Mouse (Mus musculus) kidney, adult 8-10 months (tissue): Measurements from ENCODE around the gene Brd1.
"Not testable (repeated sequence)": the region's sequence is repeated elsewhere in the genome, so short reads cannot be mapped to it uniquely, and the experiment has no call there.

Experiments used
- DNase-seq, 2 experiments: peaks; one replicate each; pipeline ENCODE4 v3.0.0; 2022

The Brd1 gene

DNA sequence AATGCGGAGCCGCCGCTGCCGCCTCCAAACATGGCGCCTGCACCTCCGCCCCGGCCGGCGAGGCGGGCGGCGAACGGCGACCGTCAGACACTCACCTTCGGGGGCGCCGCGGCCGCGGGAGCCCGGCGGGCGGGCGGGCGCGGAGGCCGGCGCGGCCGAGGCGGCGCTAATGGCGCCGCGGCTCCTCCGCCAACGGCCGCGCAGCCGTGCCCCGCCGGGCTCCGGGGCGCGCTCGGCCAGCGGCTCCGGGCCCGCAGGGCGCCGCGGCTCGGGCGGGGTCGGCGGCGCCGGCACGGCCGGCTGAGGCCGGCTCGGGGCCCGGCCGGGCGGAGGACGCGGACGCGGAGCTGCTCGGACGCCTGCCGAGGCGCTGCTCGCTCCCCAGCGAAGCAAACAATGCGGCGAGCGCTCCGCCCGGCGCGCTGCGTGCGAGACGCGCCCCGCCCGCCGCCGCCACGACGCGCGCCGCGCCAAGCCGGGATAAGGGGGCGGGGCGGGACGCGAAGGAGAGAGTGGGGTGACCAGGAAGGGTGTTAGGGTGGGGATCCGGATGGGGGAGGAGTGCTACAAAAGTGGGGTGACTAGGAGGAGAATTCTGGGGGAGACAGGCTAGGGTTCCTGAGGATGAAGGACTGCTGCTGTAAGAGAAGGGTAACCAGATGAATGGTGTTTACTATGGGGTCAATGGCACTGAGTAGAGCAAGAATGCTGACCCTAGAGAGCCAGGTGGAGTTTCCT lies at the start of gene Brd1:
Gene Brd1 (minus strand): TSS at position 400 of the 738 bp plus-strand sequence.
- DNase-seq, result peak; percentile 72 to 75

DNA sequence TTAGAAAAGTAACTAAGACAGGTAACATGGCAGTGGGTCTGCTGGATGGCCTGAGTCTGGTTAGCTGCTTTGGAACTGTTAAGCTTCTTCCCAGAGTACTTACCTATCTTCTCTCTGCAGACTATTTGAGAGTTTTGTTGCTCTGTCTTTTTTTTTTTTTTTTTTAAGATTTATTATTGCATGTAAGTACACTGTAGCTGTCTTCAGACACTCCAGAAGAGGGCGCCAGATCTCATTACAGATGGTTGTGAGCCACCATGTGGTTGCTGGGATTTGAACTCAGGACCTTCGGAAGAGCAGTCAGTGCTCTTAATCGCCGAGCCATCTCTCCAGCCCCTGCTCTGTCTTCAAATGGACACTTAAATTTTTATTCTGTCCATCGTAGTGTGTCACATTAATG lies 40.6 kb upstream of the Brd1 start:
- not testable (repeated sequence) for DNase-seq

DNA sequence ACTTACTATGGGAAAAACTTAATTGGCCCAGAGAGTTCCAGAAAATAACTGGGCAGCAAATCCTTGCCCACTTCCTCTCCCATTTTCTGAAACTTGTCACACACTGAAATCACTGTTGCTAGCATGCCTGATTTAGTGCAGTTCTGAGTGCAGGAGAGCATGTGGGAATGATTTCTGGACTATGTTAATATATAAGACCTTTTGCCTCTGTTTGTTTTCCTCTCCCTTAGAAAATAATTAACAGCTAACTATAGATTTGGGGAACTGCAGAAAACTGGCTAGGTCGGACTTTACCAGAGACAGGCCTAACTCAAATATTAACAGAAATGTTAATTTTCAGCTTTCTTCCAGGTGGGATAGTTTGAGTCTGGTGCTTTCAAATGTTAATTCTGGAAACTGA lies 34.5 kb upstream of the Brd1 start:
- no peak for DNase-seq

DNA sequence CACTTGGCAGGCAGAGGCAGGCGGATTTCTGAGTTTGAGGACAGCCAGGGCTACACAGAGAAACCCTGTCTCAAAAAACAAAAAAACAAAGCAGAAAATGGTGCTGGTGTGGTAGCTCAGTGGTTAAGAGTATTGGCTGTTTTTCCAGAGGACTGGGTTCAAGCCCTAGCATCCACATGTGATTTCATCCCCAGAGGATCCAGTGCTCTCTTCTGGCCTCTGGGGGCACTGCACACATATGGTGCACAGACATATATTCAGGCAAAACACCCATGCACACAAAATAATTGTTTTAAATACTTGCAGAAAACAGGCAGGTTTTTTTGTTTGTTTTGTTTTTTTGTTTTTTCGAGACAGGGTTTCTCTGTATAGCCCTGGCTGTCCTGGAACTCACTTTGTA lies 32.1 kb upstream of the Brd1 start:
- DNase-seq, result not testable (repeated sequence)

DNA sequence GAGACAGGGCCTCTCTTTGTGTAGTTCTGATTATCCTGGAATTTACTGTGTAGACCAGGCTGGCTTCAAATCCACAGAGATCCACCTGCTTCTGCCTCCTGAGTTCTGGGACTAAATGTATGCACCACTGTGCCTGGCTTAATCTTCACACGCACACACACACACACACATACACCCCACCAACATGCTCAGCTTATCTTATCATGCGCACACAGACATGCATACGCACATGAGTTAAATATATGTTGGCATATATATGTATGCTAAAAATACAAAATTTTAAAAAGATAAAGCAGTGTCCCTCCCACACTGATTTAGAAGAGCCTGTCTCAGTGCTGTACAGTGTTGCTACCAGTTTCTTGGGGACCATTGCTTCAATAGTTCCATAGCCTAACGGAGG lies 27.5 kb upstream of the Brd1 start:
- DNase-seq, result no peak

- peak in 1 of 2 experiments; percentile 60 for DNase-seq
These were observed 24.0 kb upstream of the Brd1 start for GRCm38 (mm10) chr15:88758061-88758460.

DNA sequence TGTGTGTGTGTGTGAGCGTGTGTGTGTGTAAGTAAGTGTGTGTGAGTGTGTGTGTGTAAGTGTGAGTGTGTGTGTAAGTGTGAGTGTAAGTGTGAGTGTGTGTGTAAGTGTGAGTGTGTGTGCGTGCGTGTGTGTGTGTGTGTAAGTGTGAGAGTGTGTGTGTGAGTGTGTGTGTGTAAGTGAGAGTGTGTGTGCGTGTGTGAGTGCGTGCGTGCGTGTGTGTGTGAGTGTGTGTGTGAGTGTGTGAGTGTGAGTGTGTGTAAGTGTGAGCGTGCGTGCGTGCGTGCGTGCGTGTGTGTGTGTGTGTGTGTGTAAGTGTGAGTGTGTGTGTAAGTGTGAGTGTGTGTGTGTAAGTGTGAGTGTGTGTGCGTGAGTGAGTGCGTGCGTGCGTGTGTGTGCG lies 21.7 kb upstream of the Brd1 start:
- DNase-seq, result no peak

DNA sequence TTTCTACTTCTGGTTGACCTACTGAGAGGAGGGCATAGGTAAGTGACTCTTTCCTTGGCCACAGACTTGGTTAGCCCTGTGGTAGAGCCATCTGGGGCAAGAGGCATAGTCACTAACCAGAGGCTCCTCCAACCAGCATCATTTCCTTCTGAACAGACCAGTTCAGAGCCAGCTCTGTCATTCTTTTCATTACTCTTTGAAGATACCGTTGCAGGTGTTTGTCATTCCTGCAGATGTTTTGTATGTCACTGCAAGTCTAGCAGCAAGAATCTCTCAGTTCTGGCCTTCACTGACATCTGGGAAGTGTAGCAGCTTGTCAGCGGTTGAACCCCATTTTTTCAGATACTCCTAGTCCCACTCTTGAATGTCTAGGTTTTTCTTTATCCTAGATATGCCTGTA lies 20.9 kb upstream of the Brd1 start:
- DNase-seq, result no peak

DNA sequence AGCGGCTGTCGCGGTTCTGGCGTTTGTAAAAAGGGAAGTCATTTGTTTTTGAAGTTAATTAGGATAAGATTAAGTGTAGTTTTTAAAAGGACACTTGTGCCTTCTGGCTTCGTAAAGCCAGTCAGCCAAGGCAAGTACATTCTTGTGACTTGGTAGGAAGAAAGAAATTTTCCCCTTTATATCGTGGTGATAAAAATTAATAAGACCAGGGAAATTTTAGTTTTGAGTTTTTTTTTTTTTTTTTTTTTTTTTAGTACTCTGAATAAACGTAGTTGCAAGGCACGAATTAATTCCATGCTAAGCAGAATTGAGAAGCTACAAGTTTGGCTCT lies 18.3 kb upstream of the Brd1 start:
- DNase-seq, result no peak

- DNase-seq, result peak in 1 of 2 experiments; percentile 27
These were observed 17.8 kb upstream of the Brd1 start, which contains the start of gene Zbed4 for GRCm38 (mm10) chr15:88751564-88752402. TSS of gene Zbed4 (plus strand) at chr15:88751660.

DNA sequence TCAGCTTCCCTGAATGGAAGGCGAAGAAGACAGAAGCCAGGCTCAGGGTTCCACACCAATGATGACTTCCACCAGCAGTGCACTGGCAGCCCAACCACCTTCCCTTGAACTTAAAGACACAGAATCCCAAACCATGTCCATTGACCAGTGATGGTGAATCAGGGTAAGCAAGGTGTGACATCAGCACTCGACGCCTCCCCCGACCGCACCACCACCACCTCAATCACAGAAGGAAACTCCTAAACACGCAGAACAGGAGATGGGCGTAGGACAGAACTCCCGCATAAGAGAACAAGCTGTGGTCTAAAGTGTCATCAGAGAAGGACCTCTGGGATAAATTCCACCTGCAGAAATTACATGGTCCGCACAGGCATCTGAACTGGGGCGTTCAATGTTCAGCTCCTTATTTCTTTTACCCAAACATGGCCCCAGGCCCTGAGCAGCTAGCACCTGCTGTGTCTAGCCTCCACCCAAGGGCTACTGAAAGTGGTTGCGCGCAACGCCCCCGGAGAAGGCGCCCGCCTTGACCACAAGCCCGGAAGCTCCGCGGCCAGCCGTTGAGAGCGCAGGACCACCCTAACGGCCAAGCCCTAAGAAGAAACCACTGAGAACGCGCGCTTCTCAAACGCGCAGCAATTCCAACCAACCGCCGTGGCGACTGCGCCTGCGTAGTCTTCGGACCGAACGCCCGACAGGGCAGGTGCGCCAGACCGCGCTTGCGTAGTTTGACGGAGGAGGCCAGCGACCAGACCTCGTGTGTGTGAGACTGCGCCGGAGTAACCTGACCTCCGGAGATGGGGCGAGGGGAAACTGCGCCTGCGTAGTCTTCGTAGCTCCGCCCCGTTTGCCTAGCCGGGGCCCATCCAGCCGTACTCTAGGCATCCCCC lies 16.9 kb upstream of the Brd1 start:
- DNase-seq, result peak; percentile 99

DNA sequence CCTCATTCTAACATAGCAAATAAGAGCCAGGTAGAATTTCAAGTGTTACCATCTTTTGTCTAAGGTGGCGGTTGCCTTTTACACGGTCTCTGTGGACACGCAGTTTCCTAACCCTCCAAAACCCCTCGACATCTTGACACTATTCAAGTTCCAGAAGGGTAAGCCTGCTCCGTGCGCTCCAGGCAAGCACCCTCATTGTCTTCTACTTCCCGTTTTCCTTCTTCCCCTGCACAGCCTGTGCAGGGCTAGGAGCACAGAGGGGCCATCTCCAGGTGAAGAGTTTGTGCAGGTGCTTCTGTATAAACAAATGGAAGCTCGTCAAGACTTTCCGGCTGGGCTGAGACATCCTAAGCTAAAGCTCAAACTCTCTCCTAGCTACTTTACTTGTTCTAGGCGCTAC lies 16.0 kb upstream of the Brd1 start:
- DNase-seq, result no peak

GRCm38 (mm10) chr15:88749617-88750016 lies 15.6 kb upstream of the Brd1 start:
- not testable (repeated sequence) for DNase-seq

DNA sequence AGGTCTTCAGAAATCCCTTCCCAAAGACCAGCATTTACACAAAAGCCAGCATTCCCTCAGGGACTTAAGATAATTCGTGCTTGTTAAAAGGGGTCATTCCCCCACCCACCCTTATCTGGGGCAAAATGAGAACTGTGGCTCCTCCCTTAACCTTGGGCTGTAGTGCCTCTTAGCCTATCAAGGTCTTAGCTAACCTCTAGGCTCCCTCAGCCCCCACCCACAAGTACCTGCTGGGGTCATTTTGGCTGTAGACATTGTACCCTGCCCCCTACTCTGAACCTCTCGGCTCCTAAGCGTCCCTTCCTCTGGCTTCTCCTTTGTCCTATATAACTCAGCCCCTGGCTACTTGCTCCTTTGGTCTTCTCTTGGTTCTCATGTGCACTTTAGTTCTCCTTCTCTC lies 11.9 kb upstream of the Brd1 start:
- DNase-seq, result no peak

DNA sequence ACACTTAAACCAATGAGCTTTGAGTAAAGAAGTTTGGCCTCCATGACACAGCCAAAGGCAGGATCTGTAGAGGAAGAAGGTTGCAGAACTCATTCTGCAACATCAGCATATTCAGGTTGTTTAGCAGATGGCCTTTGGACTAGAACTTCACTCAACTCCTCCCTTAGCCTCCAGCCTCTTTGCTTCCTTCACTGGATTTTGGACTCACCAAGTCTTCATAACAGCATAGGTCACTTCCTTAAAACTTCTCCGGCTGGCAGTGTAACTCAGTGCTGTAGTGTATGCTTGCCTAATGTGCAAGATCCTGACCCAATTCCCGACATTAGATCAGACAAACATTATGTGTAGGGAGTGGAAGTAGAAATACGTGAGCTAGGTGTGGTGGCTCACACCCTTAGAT lies 11.3 kb upstream of the Brd1 start:
- peak; percentile 58 to 81 for DNase-seq

DNA sequence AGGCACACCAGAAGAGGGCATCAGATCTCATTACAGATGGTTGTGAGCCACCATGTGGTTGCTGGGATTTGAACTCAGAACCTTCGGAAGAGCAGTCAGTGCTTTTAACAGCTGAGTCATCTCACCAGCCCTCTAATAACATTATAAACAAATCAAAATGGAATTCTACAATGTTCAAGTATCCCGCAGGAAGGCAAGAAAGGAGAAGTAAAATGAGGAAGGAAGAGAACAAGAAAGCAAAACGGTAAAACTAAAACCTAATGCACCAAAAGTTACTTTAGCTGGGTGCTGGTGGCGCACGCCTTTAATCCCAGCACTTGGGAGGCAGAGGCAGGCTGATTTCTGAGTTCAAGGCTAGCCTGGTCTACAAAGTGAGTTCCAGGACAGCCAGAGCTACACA lies 9.3 kb upstream of the Brd1 start:
- not testable (repeated sequence) for DNase-seq

- no peak for DNase-seq
These were observed 7.3 kb upstream of the Brd1 start for GRCm38 (mm10) chr15:88741366-88741765.

GRCm38 (mm10) chr15:88738466-88738865 lies 4.4 kb upstream of the Brd1 start:
- no peak for DNase-seq

GRCm38 (mm10) chr15:88736166-88736565 lies 2.1 kb upstream of the Brd1 start:
- DNase-seq, result no peak

GRCm38 (mm10) chr15:88733041-88733751 lies 837 bp downstream of the Brd1 start:
- DNase-seq, result peak; percentile 53 to 72

- no peak for DNase-seq
These were observed 1.5 kb downstream of the Brd1 start for GRCm38 (mm10) chr15:88732405-88733020.

DNA sequence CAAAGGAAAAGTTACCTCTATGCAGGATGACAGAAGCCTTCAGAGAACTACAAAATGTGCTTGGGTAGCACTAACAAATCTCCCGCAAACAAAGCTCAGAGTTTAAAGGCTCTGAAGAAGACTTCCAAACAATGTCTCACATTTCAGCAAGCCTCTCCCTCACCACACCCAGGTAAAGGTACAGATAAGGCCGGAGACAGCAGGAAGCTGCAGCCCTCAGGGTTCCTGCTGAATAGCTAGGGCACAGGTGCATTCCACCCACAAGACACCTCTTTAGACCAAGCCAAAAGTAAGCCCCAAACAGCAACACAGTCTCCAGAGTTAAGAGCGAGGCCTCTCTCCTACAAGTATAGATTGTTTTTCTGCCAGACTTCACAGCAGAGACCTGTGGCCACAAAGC lies 3.3 kb downstream of the Brd1 start:
- DNase-seq, result no peak
